Mouse (Mus musculus): Measurements from ENCODE around the gene Dctn1. TPM values are rescaled to one million over a fixed set of nuclear protein-coding genes. Genes with fewer than 3 reads are reported as not detected.

Gene Dctn1
- polyA plus RNA-seq, 1 experiment, result 394 TPM

GRCm38 (mm10) chr6:83197345-83198004, 31.8 kb downstream of the Dctn1 start:
- 10% methylated on average over 15 of the region's 15 CpGs for WGBS
- H3K27me3 ChIP-seq (ENCODE audit: control insufficient read depth, insufficient read depth, low read length), result no peaks in the 10 kb centered on the region
- H3K27ac ChIP-seq (ENCODE audit: insufficient read depth, low read length), result peak overlapping the region; percentile 40
- peak; percentile 86 to 89 for DNase-seq
- no peak overlapping the region for H3K4me3 ChIP-seq (replicated peaks; ENCODE audit: insufficient read depth, low read depth, low read length)
- H3K4me1 ChIP-seq (ENCODE audit: control insufficient read depth, insufficient read depth, low read length), result peaks cover 14% of the 10 kb centered on the region
- TF ChIP-seq CTCF (IDR thresholded peaks at IDR 0.05; ENCODE audit: borderline replicate concordance, insufficient read depth, low read depth, low read length), result peak; percentile 62
- no peak for TF ChIP-seq POLR2A (IDR thresholded peaks at IDR 0.05; ENCODE audit: borderline replicate concordance, insufficient read depth, low read length)

GRCm38 (mm10) chr6:83203320-83203719, 37.6 kb downstream of the Dctn1 start:
- DNase-seq, result no peak
- 77% methylated on average over 4 of the region's 4 CpGs for WGBS
- H3K4me1 ChIP-seq (ENCODE audit: control insufficient read depth, insufficient read depth, low read length), result peaks cover 2% of the 10 kb centered on the region
- no peaks in the 10 kb centered on the region for H3K27me3 ChIP-seq (ENCODE audit: control insufficient read depth, insufficient read depth, low read length)
- no peak overlapping the region for H3K27ac ChIP-seq (ENCODE audit: insufficient read depth, low read length)
- TF ChIP-seq CTCF (IDR thresholded peaks at IDR 0.05; ENCODE audit: borderline replicate concordance, insufficient read depth, low read depth, low read length) (no peak), POLR2A (IDR thresholded peaks at IDR 0.05; ENCODE audit: borderline replicate concordance, insufficient read depth, low read length) (no peak)
- H3K4me3 ChIP-seq (replicated peaks; ENCODE audit: insufficient read depth, low read depth, low read length), result no peak overlapping the region

GRCm38 (mm10) chr6:83205851-83206250, 40.1 kb downstream of the Dctn1 start:
- no peak overlapping the region for H3K27ac ChIP-seq (ENCODE audit: insufficient read depth, low read length)
- peaks cover 2% of the 10 kb centered on the region; the same call in 1 of the 2 replicates for H3K4me1 ChIP-seq (ENCODE audit: control insufficient read depth, insufficient read depth, low read length)
- DNase-seq, result no peak
- no peak overlapping the region for H3K4me3 ChIP-seq (replicated peaks; ENCODE audit: insufficient read depth, low read depth, low read length)
- no peaks in the 10 kb centered on the region for H3K27me3 ChIP-seq (ENCODE audit: control insufficient read depth, insufficient read depth, low read length)
- TF ChIP-seq POLR2A (IDR thresholded peaks at IDR 0.05; ENCODE audit: borderline replicate concordance, insufficient read depth, low read length) (no peak), CTCF (IDR thresholded peaks at IDR 0.05; ENCODE audit: borderline replicate concordance, insufficient read depth, low read depth, low read length) (no peak)
- WGBS, result 85% methylated on average over 3 of the region's 3 CpGs

- H3K4me3 ChIP-seq (replicated peaks; ENCODE audit: insufficient read depth, low read depth, low read length), result no peak overlapping the region
- H3K27me3 ChIP-seq (ENCODE audit: control insufficient read depth, insufficient read depth, low read length), result no peaks in the 10 kb centered on the region
- DNase-seq, result no peak
- WGBS, result 72% methylated on average over 11 of the region's 11 CpGs
- no peak for TF ChIP-seq POLR2A (IDR thresholded peaks at IDR 0.05; ENCODE audit: borderline replicate concordance, insufficient read depth, low read length)
- no peak for TF ChIP-seq CTCF (IDR thresholded peaks at IDR 0.05; ENCODE audit: borderline replicate concordance, insufficient read depth, low read depth, low read length)
- H3K27ac ChIP-seq (ENCODE audit: insufficient read depth, low read length), result no peak overlapping the region
- peaks cover 2% of the 10 kb centered on the region; the same call in 1 of the 2 replicates for H3K4me1 ChIP-seq (ENCODE audit: control insufficient read depth, insufficient read depth, low read length)
Observed at GRCm38 (mm10) chr6:83206321-83206720, 40.6 kb downstream of the Dctn1 start.

GRCm38 (mm10) chr6:83207361-83208049, 41.8 kb downstream of the Dctn1 start:
- no peaks in the 10 kb centered on the region for H3K27me3 ChIP-seq (ENCODE audit: control insufficient read depth, insufficient read depth, low read length)
- DNase-seq, result no peak
- peaks cover 2% of the 10 kb centered on the region; the same call in 1 of the 2 replicates for H3K4me1 ChIP-seq (ENCODE audit: control insufficient read depth, insufficient read depth, low read length)
- 27% methylated on average over 9 of the region's 9 CpGs for WGBS
- TF ChIP-seq CTCF (IDR thresholded peaks at IDR 0.05; ENCODE audit: borderline replicate concordance, insufficient read depth, low read depth, low read length) (no peak), POLR2A (IDR thresholded peaks at IDR 0.05; ENCODE audit: borderline replicate concordance, insufficient read depth, low read length) (no peak)
- H3K27ac ChIP-seq (ENCODE audit: insufficient read depth, low read length), result no peak overlapping the region
- no peak overlapping the region for H3K4me3 ChIP-seq (replicated peaks; ENCODE audit: insufficient read depth, low read depth, low read length)

- H3K27ac ChIP-seq (ENCODE audit: insufficient read depth, low read length), result no peak overlapping the region
- no peak for DNase-seq
- WGBS, result 87% methylated on average over 2 of the region's 2 CpGs
- peaks cover 2% of the 10 kb centered on the region; the same call in 1 of the 2 replicates for H3K4me1 ChIP-seq (ENCODE audit: control insufficient read depth, insufficient read depth, low read length)
- TF ChIP-seq POLR2A (IDR thresholded peaks at IDR 0.05; ENCODE audit: borderline replicate concordance, insufficient read depth, low read length) (no peak), CTCF (IDR thresholded peaks at IDR 0.05; ENCODE audit: borderline replicate concordance, insufficient read depth, low read depth, low read length) (no peak)
- no peak overlapping the region for H3K4me3 ChIP-seq (replicated peaks; ENCODE audit: insufficient read depth, low read depth, low read length)
- no peaks in the 10 kb centered on the region for H3K27me3 ChIP-seq (ENCODE audit: control insufficient read depth, insufficient read depth, low read length)
Observed at GRCm38 (mm10) chr6:83208050-83208400, 42.3 kb downstream of the Dctn1 start.

- WGBS, result 25% methylated on average over 2 of the region's 2 CpGs
- TF ChIP-seq POLR2A (IDR thresholded peaks at IDR 0.05; ENCODE audit: borderline replicate concordance, insufficient read depth, low read length), result no peak
- TF ChIP-seq CTCF (IDR thresholded peaks at IDR 0.05; ENCODE audit: borderline replicate concordance, insufficient read depth, low read depth, low read length), result no peak
- H3K4me3 ChIP-seq (replicated peaks; ENCODE audit: insufficient read depth, low read depth, low read length), result no peak overlapping the region
- no peak overlapping the region for H3K27ac ChIP-seq (ENCODE audit: insufficient read depth, low read length)
- DNase-seq, result no peak
- no peaks in the 10 kb centered on the region for H3K27me3 ChIP-seq (ENCODE audit: control insufficient read depth, insufficient read depth, low read length)
- H3K4me1 ChIP-seq (ENCODE audit: control insufficient read depth, insufficient read depth, low read length), result peaks cover 4% of the 10 kb centered on the region
Observed at GRCm38 (mm10) chr6:83210495-83210894, 44.8 kb downstream of the Dctn1 start.

- DNase-seq, result no peak
- Histone ChIP-seq H3K4me3 (replicated peaks; ENCODE audit: insufficient read depth, low read depth, low read length) (no peak overlapping the region), H3K4me1 (ENCODE audit: control insufficient read depth, insufficient read depth, low read length) (peaks cover 5% of the 10 kb centered on the region), H3K27ac (ENCODE audit: insufficient read depth, low read length) (no peak overlapping the region), H3K27me3 (ENCODE audit: control insufficient read depth, insufficient read depth, low read length) (no peaks in the 10 kb centered on the region)
- TF ChIP-seq POLR2A (IDR thresholded peaks at IDR 0.05; ENCODE audit: borderline replicate concordance, insufficient read depth, low read length), result no peak
- TF ChIP-seq CTCF (IDR thresholded peaks at IDR 0.05; ENCODE audit: borderline replicate concordance, insufficient read depth, low read depth, low read length), result no peak
- 59% methylated on average over 5 of the region's 5 CpGs for WGBS
Observed at GRCm38 (mm10) chr6:83211526-83211925, 45.8 kb downstream of the Dctn1 start.
